Mouse (Mus musculus) cerebellum, adult 11-12 months (tissue): Measurements from ENCODE around the gene Klhl9.
A peak's percentile ranks its signal among the peaks of the same experiment; 100 is the strongest.

Experiments used
- DNase-seq: peaks from one replicate; pipeline ENCODE4 v3.0.0; 2022

Klhl9 gene

DNA sequence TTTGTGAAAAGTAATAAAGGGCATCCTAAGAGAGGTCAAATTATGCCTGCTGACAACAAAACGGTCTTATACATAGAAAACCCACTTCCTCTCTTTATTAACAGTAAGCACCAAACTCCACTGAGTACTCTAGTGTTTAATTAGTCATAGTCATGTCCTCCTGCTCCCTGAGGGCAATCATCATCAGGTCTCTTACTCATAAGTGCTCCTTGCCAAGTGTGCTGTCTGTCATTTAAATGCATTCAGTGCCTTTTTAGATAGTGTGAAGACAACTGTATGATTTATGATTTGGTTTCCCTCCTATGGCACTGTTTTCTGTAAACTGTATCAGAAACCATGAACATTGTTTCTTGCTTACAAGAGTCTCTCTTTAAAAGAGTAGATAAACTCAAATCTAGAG lies 8.0 kb downstream of the Klhl9 start:
- DNase-seq = no peak

DNA sequence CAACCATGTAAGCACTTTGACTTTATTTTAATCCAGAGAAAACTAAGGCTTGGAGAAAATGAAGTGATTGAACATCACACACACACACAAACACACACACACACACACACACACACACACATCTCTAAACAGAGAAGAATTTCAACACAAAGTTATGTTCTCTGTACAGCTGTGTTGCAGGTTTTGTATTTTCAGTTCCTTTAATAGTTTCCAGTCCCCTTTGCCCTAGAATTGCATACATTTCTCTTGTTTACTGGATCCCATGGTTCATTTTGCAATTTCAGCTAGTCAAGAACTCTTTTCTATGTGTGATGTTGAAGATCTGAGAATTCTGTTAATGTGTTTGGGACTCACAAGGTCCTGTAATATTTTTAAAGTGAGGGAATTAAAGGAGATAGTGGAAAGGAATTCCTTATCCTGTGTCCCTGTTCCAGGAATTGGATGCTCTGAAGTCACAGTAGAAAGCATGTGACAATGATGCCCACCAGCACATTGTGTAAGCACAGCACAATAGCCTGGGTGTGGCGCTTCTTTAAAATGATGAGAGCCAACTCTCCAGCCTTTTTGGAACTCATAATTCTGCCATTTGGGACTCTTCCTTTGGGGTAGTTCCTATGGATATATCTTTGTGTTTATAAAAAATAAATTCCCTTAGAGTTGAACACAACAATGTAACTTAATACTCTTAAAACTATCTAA lies 15.0 kb downstream of the Klhl9 start:
- no peak for DNase-seq

DNA sequence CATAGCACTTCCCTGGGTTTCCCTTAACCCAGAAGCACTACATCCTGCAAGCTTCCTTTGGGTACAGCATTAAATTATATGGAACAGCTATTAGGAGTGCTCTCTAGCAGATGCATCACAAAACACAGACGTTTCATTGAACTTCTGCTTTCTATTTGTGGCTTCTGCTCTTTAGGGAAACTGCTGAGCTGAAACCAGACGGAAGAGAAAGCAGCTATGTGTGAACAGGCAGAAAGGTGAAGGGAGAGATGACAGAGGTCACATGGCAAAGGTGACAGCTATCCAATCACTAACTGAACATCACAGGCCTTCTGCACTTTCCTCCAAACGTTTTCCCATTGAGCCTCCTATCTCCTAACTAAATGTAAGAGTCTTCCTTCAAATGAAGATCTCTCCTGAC lies 16.3 kb downstream of the Klhl9 start:
- no peak for DNase-seq

DNA sequence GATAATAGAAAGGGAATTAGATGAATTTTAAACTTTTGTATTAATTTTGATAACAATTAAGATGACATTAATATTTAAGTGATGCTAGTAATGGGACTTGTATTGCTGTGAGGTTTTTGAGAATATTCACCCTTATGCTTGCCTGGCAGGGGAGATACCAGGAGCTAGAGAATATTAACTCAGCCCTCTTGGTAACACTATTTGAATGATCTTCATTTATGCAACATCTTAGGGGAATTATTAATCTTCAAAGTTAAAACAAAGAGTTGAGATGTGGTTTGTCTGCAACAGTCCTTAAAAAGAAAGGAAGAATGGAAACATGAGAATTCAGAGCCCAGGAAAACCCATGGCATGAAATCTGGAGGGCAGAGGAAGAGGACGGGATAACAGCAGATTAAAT lies 23.0 kb downstream of the Klhl9 start:
- DNase-seq = no peak

DNA sequence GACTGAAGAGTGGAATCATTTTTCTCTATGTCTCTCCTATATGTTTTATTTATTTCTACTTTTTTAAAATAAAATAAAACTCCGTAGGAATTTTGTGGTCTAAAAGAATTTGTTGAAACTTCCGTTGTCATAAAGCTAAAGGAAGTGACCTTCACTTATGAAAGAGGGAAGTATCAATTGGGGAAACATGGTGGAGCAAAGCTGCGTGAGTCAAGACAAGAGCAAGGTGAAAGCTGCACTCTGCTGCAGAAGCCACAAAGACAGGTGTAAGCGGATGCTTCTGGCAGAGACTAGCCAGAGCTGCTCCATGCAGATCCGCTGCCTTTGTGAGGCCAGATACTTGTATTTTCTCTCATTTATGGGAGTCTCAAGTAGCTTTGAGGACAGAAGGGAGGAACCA lies 23.5 kb downstream of the Klhl9 start:
- no peak for DNase-seq

DNA sequence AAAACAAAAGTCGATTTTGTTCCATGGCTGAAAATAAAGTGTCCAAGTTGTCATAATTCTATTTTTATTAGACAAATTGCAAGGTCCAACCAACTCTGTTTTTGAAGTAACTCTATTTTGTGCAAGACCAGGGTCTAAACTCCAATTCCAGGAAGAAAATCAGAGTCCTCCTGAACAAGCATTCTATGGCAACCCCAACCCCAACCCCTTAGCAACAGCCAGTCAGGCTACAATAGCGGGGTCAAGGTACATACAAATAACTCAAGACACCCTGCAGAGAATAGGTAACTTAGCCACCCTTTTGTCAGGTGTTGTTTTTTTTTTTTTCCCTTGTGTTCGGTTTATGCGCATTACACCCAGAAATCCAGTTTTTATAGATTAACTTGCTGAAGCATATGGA lies 24.5 kb downstream of the Klhl9 start:
- DNase-seq = no peak

DNA sequence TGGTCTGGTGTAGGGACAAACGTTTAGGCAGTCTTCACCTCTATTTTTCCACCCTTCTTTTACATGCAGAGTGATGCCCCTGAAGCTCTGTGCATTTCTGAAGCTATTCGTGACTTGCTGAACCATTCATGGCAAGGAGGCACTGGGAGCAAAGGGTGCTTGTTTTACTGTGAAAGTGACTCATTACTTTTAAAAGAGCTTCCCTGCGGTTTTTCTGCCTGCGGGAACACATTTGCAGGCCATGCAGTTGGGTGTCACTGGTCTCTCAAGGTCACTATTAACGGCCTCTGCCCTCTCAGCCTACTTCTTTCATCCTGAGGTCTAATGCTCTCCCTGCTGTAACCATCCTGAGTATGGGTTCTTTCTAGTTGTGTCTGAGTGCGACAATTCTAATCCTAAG lies 25.2 kb downstream of the Klhl9 start:
- DNase-seq = no peak

DNA sequence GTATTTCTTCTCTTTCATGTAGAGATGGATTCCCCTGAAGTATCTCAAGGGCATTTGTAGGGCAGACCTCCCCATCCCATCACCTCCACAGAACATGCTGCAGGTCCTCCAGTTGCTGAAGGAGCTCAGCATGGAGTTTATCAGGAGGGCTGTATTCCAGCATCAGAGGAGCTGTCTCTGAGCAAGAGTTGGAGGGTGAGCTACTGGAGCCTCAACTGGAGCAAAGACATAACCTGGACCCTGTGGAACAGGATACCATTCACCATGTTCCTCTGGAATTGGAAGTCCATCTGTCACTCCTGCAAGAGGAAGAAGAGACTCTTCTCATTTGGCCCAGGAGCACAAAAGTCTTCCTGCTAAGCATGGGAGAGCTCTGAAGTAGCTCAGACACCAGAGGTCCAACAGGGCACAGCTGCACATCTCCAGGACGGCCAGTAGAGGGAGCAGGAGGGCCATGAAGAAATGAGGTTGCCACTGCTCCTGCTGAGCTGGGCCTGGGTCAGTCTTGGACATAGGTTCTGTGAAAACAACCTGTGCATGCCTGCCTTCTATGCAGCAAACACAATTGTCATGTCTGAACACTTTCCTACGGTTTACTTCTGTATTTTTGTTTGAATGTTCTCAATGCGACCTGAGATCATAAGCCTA lies 25.9 kb downstream of the Klhl9 start:
- peak; percentile 56 for DNase-seq

DNA sequence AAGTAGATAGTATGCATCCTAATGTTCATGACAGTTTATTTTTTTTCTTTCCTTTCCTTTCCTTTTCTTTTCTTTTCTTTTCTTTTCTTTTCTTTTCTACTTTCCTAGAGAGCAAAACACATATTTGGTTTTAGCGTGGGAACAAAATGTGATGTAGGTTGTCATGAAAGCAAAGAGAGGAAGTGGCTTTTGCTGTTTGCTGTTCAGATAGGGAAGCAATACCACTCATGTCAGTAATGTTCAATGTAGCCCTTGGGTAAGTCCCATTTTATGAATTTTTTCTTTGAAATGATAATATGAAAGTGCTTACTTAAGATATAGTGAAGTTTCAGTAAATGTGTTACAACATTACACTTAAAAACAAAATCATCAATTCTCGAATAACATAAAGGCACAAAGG lies 28.9 kb downstream of the Klhl9 start:
- no peak for DNase-seq

DNA sequence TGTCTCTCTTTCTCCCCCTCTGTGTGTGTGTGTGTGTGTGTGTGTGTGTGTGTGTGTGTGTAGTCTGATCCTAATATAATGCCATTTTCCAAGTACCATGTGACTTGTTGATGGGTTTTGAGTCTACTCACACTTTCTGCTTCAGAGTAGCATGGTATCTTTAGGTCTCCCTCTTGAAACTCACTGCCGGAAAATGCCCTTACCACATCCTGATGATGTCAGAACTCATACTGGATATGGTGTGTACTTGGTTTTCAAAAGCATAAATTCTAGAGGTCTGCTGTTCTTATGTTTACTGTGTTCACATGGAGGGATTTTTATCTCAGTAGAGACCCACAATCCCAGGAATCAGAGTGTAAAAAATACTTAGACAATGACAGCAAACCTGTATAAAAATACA lies 29.7 kb downstream of the Klhl9 start:
- DNase-seq = no peak

DNA sequence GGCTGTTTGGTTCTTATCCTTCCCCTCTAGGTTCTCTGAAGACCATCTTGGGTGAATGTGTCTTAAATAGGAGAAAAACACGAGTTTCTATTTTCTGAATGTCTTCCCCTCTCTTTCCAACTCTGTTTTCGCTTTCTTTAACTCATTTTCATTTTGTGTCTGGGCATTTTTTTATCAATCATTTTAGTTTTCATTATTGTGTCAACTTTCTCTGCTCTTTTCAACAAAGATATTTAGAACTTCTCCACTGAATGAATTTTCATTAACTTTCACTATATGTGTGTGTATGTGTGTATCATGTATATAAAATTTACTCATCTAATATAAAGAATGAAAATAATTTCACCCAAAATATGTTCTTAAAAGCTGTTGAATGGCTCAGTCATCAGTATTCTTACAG lies 31.0 kb downstream of the Klhl9 start, which contains the start of gene Ifnab:
Gene Ifnab (minus strand): TSS at position 101 of the 400 bp plus-strand sequence.
- DNase-seq = no peak

DNA sequence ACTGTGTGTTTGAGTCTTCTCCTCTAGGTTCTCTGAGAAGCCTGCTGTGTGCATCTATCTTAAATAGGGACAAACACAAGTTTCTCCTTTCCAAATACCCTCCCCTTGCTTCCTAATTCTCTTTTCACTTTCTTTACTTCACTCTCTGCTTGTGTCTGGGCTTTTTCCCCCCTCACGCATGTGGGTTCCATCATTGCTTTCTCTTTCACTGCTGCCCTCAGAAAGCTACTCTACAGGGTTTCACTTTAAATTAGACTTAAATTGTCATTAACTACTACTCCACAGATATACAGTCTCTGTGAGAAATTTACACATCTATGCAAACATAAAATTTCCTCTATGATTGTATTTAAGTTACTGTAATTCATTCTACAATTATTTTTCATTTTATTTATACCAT lies 38.5 kb downstream of the Klhl9 start, which contains the start of gene Ifna2:
Gene Ifna2 (minus strand): TSS at position 101 of the 400 bp plus-strand sequence.
- DNase-seq = no peak

DNA sequence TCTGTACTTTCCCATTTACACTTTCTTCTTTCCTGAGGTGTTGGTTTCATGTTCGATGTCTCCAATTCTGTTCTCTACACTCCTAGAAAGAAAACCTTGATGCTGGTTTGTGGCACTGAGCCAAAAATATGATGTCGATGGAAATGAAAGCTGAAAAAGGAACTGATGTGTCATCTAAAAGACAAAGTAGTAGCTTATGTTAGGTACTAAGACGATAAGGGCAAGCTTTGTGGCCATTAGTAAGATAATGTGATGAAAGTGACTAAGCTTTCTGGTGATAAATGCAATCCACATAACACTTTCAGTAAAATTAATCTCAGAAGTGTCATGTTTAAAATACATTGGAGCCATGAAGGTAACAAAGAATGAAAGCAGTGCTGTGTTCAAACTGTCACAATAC lies 40.9 kb downstream of the Klhl9 start:
- no peak for DNase-seq

DNA sequence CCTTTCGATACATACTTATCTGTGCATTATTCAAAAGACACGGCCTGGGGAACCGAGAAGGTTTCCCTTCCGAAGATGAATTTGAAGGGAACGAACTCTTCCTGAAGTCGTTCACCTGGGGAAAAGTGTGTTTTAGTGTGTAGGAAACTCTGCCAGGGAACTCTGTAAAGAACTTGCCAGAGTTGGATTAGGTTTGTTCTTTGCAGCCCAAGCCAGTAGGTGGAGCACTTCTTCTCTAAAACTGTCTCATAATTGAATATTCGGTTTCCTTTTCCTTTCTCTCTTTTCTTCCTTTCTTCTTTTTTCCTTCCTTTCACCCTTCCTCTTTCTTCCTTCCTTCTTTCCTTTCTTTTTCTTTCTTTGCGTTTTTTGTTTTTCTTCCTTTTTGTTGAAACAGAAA lies 41.9 kb downstream of the Klhl9 start:
- no peak for DNase-seq

DNA sequence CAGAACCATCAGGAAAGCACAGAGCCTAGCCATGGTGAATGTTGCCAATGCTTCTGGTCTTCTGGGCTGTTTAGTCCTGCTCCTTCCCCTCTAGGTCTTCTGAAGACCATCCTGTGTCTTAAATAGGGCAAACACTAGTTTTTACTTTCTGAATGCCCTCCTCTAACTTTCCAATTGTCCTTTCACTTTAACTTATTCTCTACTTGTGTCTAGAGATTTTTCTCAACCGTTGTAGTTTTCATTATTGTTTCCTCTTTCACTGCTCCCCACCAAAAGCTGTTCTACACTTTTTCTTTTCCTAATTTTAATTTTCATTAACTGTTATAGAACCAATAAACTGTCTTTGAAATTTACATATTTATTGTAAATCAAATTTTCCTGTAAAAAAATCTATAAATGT lies 45.4 kb downstream of the Klhl9 start, which contains the start of gene Ifna16:
Gene Ifna16 (minus strand): TSS at position 101 of the 400 bp plus-strand sequence.
- DNase-seq = no peak
